Mouse (Mus musculus): ENCODE measurements around the gene Dolpp1. TPM values are rescaled to one million over a fixed set of nuclear protein-coding genes. Genes with fewer than 3 reads are reported as not detected.
A peak's percentile ranks its signal among the peaks of the same experiment; 100 is the strongest.

Dolpp1 gene
- polyA plus RNA-seq (2014; fragmentation: Nextera tagmentation; extraction: Ambion mirVana): 41.9 and 44.5 TPM in 2 replicates

DNA sequence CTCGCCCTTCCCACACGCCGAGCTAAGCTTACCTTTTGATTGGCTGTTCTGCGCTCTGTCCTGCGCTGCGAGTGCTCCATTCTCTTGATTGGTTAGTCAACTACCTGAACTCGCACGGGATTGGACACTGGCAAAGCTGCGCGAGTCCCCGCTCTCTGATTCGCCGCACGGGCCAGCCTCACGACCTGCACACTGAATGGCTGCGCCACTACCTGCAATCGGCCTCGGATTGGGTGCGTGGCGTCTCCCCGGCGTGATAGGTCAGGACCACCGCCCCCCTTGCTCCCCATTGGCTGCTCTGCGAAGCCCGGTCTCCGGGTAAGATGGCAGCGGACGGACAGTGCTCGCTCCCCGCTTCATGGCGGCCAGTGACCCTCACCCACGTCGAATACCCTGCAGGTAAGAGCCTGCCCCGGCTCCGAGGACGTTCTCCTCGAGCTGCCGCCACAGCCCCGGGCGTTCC is at the start of gene Dolpp1:
Gene Dolpp1 (plus strand): TSS at position 141 of the 463 bp plus-strand sequence.
- no peaks in the 10 kb centered on the region for H3K27me3 ChIP-seq (ENCODE audit: control insufficient read depth, insufficient read depth, low read length)
- H3K27ac ChIP-seq (ENCODE audit: low read depth, low read length): peak within 1 kb of the TSS; percentile 81
- peak within 1 kb of the TSS; percentile 97 for H3K4me2 ChIP-seq (replicated peaks; ENCODE audit: low read depth, low read length)
- peak within 1 kb of the TSS; percentile 64 for H3K9ac ChIP-seq (ENCODE audit: low read depth, low read length)
- H3K9me3 ChIP-seq (ENCODE audit: control insufficient read depth, low read length): no peaks in the 10 kb centered on the region
- DNase-seq (ENCODE audit: low spot score): peak; percentile 94
- ATAC-seq (ENCODE audit: low FRiP score): peak; percentile 98
- H3K4me3 ChIP-seq (ENCODE audit: low read depth, low read length): peak within 1 kb of the TSS; percentile 70
- WGBS: under 1% methylated on average over 40 of the region's 40 CpGs
- H3K36me3 ChIP-seq (ENCODE audit: control insufficient read depth, insufficient read depth, low read length): 0 out of 2 replicates have a peak, but pooled peaks cover 3% of the 10 kb centered on the region
- no peaks in the 10 kb centered on the region; the same call in 1 of the 2 replicates for H3K4me1 ChIP-seq (replicated peaks; ENCODE audit: control insufficient read depth, insufficient read depth, low read length)

GRCm38 (mm10) chr2:30342544-30342943 is 49.5 kb upstream of the Dolpp1 start:
- H3K27ac ChIP-seq (ENCODE audit: low read depth, low read length): no peak overlapping the region
- no peaks in the 10 kb centered on the region for H3K9me3 ChIP-seq (ENCODE audit: control insufficient read depth, low read length)
- ATAC-seq (ENCODE audit: low FRiP score) (no peak), DNase-seq (ENCODE audit: low spot score) (no peak)
- H3K9ac ChIP-seq (ENCODE audit: low read depth, low read length): no peak overlapping the region
- no peaks in the 10 kb centered on the region for H3K27me3 ChIP-seq (ENCODE audit: control insufficient read depth, insufficient read depth, low read length)
- H3K4me3 ChIP-seq (ENCODE audit: low read depth, low read length): no peak overlapping the region
- no peaks in the 10 kb centered on the region for H3K4me1 ChIP-seq (replicated peaks; ENCODE audit: control insufficient read depth, insufficient read depth, low read length)
- 92% methylated on average over 7 of the region's 7 CpGs for WGBS
- no peak overlapping the region for H3K4me2 ChIP-seq (replicated peaks; ENCODE audit: low read depth, low read length)
- peaks cover 18% of the 10 kb centered on the region for H3K36me3 ChIP-seq (ENCODE audit: control insufficient read depth, insufficient read depth, low read length)

DNA sequence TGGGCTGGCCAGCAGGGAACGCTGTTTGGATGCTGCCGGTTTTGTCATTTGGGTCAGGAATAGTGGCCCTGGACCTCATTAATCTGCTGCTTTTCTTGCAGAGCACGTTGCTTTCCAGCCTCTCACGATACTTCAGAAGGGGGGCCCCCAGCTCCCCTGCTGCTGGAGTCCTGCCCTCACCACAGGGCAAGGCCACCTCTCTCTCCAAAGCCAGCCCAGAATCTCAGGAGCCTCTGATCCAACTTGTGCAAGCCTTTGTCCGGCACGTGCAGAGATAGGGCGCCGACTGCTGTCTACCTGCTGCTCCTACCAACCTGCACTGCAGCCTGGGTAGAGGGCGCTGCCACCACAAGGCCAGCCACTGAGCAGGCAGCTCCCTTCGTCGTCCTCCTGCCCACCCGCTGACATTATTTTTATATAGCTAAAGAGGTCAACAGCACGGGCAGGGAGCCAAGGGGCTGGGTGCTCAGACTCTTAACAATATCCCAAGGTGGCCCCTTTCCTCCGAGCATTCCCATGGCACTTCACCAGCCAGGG is 48.4 kb upstream of the Dolpp1 start:
- DNase-seq (ENCODE audit: low spot score) (no peak), ATAC-seq (ENCODE audit: low FRiP score) (no peak)
- Histone ChIP-seq H3K4me2 (replicated peaks; ENCODE audit: low read depth, low read length) (no peak overlapping the region), H3K36me3 (ENCODE audit: control insufficient read depth, insufficient read depth, low read length) (peaks cover 18% of the 10 kb centered on the region), H3K27ac (ENCODE audit: low read depth, low read length) (no peak overlapping the region), H3K27me3 (ENCODE audit: control insufficient read depth, insufficient read depth, low read length) (no peaks in the 10 kb centered on the region), H3K4me3 (ENCODE audit: low read depth, low read length) (no peak overlapping the region), H3K4me1 (replicated peaks; ENCODE audit: control insufficient read depth, insufficient read depth, low read length) (no peaks in the 10 kb centered on the region), H3K9ac (ENCODE audit: low read depth, low read length) (no peak overlapping the region), H3K9me3 (ENCODE audit: control insufficient read depth, low read length) (no peaks in the 10 kb centered on the region)
- 77% methylated on average over 14 of the region's 14 CpGs for WGBS

DNA sequence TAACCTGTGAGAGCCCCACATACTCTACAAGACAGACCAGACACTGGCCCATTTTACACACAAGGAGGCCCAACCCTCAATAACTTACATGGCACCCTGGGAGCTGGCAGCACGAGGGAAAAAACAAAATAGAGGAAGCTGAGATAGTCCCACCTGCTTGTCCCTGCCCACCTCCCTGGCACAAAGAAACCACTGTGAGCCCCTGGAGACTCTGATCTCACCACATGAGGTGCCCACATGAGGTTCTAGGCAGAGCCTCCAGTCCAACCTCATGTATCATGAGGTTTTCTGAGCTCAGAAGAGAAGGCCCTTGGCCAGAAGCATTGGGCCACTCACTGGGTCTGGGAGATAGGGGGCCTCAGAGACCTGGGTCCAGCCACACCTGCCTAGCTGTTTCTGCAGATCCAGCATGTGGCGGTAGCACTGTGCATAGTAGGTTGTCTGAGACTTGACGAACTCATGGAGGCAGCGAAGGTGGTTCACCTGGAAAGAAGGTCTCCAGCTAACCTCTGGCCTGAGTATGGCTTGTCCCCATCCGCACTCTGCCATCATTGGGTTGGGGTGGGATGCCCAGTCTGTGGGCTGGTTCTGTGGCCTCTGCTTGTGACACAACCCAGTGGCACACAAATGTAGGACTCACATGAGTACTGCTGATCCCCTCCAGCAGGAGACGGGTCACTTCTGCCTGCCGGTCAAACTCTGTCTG is 45.9 kb upstream of the Dolpp1 start:
- no peak overlapping the region for H3K4me3 ChIP-seq (ENCODE audit: low read depth, low read length)
- H3K4me2 ChIP-seq (replicated peaks; ENCODE audit: low read depth, low read length): no peak overlapping the region
- 94% methylated on average over 7 of the region's 7 CpGs for WGBS

DNA sequence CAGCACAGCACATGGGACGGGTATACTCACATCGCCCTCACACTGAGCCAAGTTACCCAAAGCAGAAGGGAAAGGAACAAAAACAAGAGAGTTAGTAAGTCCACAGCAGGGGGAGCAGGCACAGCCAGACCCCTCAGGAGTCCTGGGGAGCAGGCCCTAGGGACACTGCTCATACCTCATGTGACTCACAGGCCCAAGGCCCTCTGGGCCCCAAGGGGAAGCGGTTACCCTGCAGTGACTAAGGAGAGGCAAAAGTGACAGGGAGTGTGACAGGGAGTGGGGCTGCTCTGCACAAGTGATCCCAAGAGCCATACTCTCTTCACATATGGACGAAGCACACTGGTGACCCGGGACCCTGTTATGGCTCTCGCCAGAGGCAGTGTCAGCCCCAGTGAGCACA is 42.9 kb upstream of the Dolpp1 start:
- DNase-seq (ENCODE audit: low spot score) (no peak), ATAC-seq (ENCODE audit: low FRiP score) (no peak)
- Histone ChIP-seq H3K9ac (ENCODE audit: low read depth, low read length) (no peak overlapping the region), H3K4me2 (replicated peaks; ENCODE audit: low read depth, low read length) (no peak overlapping the region), H3K27me3 (ENCODE audit: control insufficient read depth, insufficient read depth, low read length) (no peaks in the 10 kb centered on the region), H3K4me3 (ENCODE audit: low read depth, low read length) (no peak overlapping the region), H3K4me1 (replicated peaks; ENCODE audit: control insufficient read depth, insufficient read depth, low read length) (no peaks in the 10 kb centered on the region), H3K36me3 (ENCODE audit: control insufficient read depth, insufficient read depth, low read length) (peaks cover 6% of the 10 kb centered on the region), H3K9me3 (ENCODE audit: control insufficient read depth, low read length) (no peaks in the 10 kb centered on the region), H3K27ac (ENCODE audit: low read depth, low read length) (no peak overlapping the region)
- 90% methylated on average over 6 of the region's 6 CpGs for WGBS

More for the DNA sequence above, 45.9 kb upstream of the Dolpp1 start:
- H3K36me3 ChIP-seq (ENCODE audit: control insufficient read depth, insufficient read depth, low read length): peaks cover 16% of the 10 kb centered on the region
- no peaks in the 10 kb centered on the region for H3K9me3 ChIP-seq (ENCODE audit: control insufficient read depth, low read length)
- no peak for ATAC-seq (ENCODE audit: low FRiP score)
- H3K27ac ChIP-seq (ENCODE audit: low read depth, low read length): no peak overlapping the region
- H3K9ac ChIP-seq (ENCODE audit: low read depth, low read length): no peak overlapping the region
- no peaks in the 10 kb centered on the region for H3K27me3 ChIP-seq (ENCODE audit: control insufficient read depth, insufficient read depth, low read length)
- DNase-seq (ENCODE audit: low spot score): no peak
- H3K4me1 ChIP-seq (replicated peaks; ENCODE audit: control insufficient read depth, insufficient read depth, low read length): no peaks in the 10 kb centered on the region

GRCm38 (mm10) chr2:30351149-30351548 is 40.9 kb upstream of the Dolpp1 start:
- WGBS: 83% methylated on average over 2 of the region's 2 CpGs
- H3K27ac ChIP-seq (ENCODE audit: low read depth, low read length): no peak overlapping the region
- ATAC-seq (ENCODE audit: low FRiP score) (no peak), DNase-seq (ENCODE audit: low spot score) (no peak)
- no peak overlapping the region for H3K4me3 ChIP-seq (ENCODE audit: low read depth, low read length)
- no peak overlapping the region for H3K4me2 ChIP-seq (replicated peaks; ENCODE audit: low read depth, low read length)
- no peaks in the 10 kb centered on the region for H3K4me1 ChIP-seq (replicated peaks; ENCODE audit: control insufficient read depth, insufficient read depth, low read length)
- no peaks in the 10 kb centered on the region for H3K9me3 ChIP-seq (ENCODE audit: control insufficient read depth, low read length)
- 0 out of 2 replicates have a peak, but pooled peaks cover 5% of the 10 kb centered on the region for H3K36me3 ChIP-seq (ENCODE audit: control insufficient read depth, insufficient read depth, low read length)
- no peaks in the 10 kb centered on the region for H3K27me3 ChIP-seq (ENCODE audit: control insufficient read depth, insufficient read depth, low read length)
- no peak overlapping the region for H3K9ac ChIP-seq (ENCODE audit: low read depth, low read length)

DNA sequence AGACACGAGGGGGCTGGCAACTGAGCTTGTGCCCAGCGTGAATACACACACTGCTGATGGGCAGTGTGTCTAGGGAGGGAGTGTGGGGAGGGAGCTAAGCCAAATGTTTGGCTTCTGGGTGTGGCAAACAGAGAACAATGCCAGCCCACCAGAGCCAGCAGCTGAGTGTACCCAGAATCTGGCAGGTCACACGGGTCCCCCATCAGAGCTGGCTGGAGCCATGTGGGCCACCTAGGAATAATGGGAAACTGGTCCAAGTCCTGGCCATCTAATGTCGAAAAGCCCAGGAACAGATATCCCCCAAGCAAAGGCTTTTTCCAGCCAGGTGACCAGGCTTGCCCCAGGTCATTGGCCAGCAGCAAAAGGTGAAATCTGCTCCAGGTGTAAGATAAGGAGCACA is 36.2 kb upstream of the Dolpp1 start:
- Histone ChIP-seq H3K27me3 (ENCODE audit: control insufficient read depth, insufficient read depth, low read length) (no peaks in the 10 kb centered on the region), H3K27ac (ENCODE audit: low read depth, low read length) (no peak overlapping the region), H3K4me2 (replicated peaks; ENCODE audit: low read depth, low read length) (no peak overlapping the region), H3K9me3 (ENCODE audit: control insufficient read depth, low read length) (no peaks in the 10 kb centered on the region), H3K4me3 (ENCODE audit: low read depth, low read length) (no peak overlapping the region), H3K36me3 (ENCODE audit: control insufficient read depth, insufficient read depth, low read length) (no peaks in the 10 kb centered on the region), H3K9ac (ENCODE audit: low read depth, low read length) (no peak overlapping the region), H3K4me1 (replicated peaks; ENCODE audit: control insufficient read depth, insufficient read depth, low read length) (peaks cover 5% of the 10 kb centered on the region; the same call in 1 of the 2 replicates)
- WGBS: 77% methylated on average over 4 of the region's 4 CpGs
- ATAC-seq (ENCODE audit: low FRiP score): no peak
- no peak for DNase-seq (ENCODE audit: low spot score)

DNA sequence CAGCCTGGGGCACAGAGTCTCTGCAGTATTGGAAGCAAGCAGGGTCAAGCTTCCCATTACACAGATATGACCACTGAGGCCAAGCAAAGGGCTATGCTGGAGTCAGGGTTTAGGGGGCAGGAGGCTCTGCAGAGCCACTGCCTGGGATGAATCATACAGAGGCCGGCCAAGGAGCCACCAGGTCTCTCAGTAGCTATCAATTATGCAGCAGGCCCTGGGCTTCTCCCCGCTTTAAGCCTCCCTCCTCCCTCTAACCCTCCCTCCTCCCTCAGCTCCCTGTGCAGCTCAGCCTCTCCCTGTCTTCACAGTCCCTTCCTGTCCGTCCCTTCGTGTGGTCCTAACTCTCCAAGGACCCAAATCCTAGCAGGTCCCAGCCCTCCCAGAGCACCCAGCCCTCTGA is 35.8 kb upstream of the Dolpp1 start:
- 58% methylated on average over 4 of the region's 4 CpGs for WGBS
- no peak for ATAC-seq (ENCODE audit: low FRiP score)

DNA sequence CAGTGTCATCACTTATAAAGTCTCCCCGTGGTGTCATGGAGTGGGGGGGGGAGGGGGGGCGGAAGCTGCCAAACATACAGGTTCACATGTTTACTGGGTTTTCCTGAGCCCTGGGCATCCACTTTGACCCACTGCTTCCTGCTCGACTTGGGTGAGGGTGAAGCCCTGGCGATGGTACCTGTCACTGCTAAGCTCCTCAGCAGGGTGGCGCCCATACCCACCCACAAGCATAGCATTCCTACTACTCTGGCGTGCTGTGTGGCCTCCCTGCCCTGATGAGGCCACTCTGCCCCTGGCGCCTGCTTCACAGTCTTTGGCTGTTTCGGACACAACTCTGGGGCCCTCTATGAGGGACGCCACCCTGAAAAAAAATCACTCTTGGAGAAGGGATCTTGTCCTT is 35.1 kb upstream of the Dolpp1 start:
- Histone ChIP-seq H3K9me3 (ENCODE audit: control insufficient read depth, low read length) (no peaks in the 10 kb centered on the region), H3K9ac (ENCODE audit: low read depth, low read length) (no peak overlapping the region), H3K27ac (ENCODE audit: low read depth, low read length) (no peak overlapping the region), H3K4me3 (ENCODE audit: low read depth, low read length) (no peak overlapping the region), H3K4me1 (replicated peaks; ENCODE audit: control insufficient read depth, insufficient read depth, low read length) (peaks cover 5% of the 10 kb centered on the region; the same call in 1 of the 2 replicates), H3K4me2 (replicated peaks; ENCODE audit: low read depth, low read length) (no peak overlapping the region), H3K27me3 (ENCODE audit: control insufficient read depth, insufficient read depth, low read length) (no peaks in the 10 kb centered on the region), H3K36me3 (ENCODE audit: control insufficient read depth, insufficient read depth, low read length) (no peaks in the 10 kb centered on the region)
- WGBS: 70% methylated on average over 9 of the region's 9 CpGs
- DNase-seq (ENCODE audit: low spot score) (no peak), ATAC-seq (ENCODE audit: low FRiP score) (no peak)

More for the DNA sequence above, 35.8 kb upstream of the Dolpp1 start:
- no peaks in the 10 kb centered on the region for H3K9me3 ChIP-seq (ENCODE audit: control insufficient read depth, low read length)
- H3K27ac ChIP-seq (ENCODE audit: low read depth, low read length): no peak overlapping the region
- no peaks in the 10 kb centered on the region for H3K36me3 ChIP-seq (ENCODE audit: control insufficient read depth, insufficient read depth, low read length)
- H3K27me3 ChIP-seq (ENCODE audit: control insufficient read depth, insufficient read depth, low read length): no peaks in the 10 kb centered on the region
- no peak overlapping the region for H3K4me2 ChIP-seq (replicated peaks; ENCODE audit: low read depth, low read length)
- no peak for DNase-seq (ENCODE audit: low spot score)
- H3K9ac ChIP-seq (ENCODE audit: low read depth, low read length): 0 out of 2 replicates have a peak overlapping the region, but pooled peaks have one; percentile 19
- no peak overlapping the region for H3K4me3 ChIP-seq (ENCODE audit: low read depth, low read length)
- peaks cover 5% of the 10 kb centered on the region; the same call in 1 of the 2 replicates for H3K4me1 ChIP-seq (replicated peaks; ENCODE audit: control insufficient read depth, insufficient read depth, low read length)

Measured in hindbrain, embryonic 11.5 days (tissue).